Mouse (Mus musculus): ENCODE measurements at regions not wholly inside any gene's neighbourhood (a gene's known extent, or its start where the extent isn't known, plus 50 kb on each side); places are given as distances from the start of the nearest gene placed in this dataset.
"Not testable (repeated sequence)": the region's sequence is repeated elsewhere in the genome, so short reads cannot be mapped to it uniquely, and the experiment has no call there.

DNA sequence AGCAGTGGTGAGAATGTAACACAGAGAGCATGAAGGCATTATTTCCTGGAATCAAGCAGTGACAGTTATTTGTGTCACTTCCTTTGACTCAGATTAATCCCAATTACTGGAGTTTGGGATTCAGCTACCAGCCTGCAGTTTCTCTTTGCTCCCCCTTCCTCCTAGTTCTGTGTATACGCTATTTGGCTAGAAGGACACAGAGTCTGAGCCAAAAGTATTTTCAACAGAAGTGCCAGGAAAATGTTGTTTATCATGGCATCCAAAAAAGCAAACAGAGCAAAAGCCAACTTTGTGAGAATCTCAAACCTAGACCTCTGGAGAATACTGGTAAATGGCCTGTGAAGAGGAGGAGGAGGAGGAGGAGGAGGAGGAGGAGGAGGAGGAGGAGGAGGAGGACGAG is 600.4 kb downstream of the Crisp4 start:
- ATAC-seq (replicated peaks; ENCODE audit: poor library complexity): no peak

- ATAC-seq (replicated peaks; ENCODE audit: poor library complexity): no peak
These were observed 607.5 kb downstream of the Crisp4 start for GRCm38 (mm10) chr1:17538160-17538559.

DNA sequence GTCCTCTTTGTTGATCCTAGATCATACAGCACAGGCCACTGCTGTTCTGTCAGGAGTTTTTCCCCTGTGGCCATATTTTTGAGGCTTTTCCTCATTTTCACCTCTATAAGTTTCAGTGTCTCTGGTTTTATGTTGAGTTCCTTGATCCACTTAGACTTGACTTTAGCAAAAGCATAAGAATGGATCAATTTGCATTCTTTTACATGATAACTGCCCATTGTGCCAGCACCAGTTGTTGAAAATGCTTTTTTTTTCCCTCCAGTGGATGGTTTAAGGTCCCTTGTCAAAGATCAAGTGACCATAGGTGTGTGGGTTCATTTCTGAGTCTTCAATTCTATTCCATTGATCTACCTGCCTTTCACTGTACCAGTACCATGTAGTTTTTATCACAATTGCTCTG is 614.4 kb downstream of the Crisp4 start:
- not testable (repeated sequence) for ATAC-seq (replicated peaks; ENCODE audit: poor library complexity)

- no peak for ATAC-seq (replicated peaks; ENCODE audit: poor library complexity)
These were observed 625.6 kb downstream of the Crisp4 start for GRCm38 (mm10) chr1:17520118-17520517.

DNA sequence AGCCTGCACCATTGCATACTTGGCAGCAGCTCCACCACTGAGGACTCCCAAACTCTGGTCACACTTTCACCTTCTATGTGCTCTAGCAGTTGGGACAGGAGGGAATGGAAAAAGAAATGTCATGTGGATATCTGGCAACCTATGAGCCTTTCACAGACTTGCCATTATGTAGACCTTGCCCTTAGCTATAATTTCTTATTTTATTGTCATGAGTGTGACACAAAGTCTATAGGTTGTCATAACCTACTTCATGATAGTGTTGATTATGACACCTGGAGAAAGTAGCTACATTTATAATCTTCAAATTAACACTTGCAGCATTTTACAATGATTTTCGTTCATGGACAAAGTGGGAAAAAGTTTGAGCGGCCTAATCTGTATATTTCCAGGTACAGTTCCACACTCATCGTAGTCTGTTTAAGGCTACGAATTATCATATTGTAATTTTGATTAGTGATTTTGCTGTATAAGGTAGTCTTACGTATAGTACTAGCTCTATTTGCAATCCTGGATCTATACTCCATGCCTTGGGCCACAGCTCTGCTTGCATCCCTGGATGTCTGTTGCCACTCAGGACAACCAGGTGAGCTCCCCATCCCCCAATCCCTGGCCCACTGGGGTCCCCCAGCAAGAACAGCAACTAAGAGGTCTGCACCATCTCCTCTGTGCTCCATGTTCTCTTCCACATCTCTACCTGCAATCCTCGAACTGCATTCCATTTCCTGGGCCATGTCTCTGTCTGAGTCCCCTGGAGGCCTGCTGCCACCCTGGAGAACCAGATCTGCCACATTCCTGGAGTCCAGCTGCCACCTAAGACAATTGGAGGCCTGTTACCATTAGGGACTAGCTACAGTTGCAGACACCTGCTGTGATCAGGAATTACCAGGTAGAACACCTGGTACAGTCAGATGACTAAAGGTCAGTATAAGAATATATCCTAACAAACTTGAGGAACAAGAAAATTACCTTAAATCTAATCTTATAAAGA is 639.3 kb downstream of the Crisp4 start:
- no peak for ATAC-seq (replicated peaks; ENCODE audit: poor library complexity)

- no peak for ATAC-seq (replicated peaks; ENCODE audit: poor library complexity)
These were observed 652.1 kb downstream of the Crisp4 start for GRCm38 (mm10) chr1:17493596-17493995.

DNA sequence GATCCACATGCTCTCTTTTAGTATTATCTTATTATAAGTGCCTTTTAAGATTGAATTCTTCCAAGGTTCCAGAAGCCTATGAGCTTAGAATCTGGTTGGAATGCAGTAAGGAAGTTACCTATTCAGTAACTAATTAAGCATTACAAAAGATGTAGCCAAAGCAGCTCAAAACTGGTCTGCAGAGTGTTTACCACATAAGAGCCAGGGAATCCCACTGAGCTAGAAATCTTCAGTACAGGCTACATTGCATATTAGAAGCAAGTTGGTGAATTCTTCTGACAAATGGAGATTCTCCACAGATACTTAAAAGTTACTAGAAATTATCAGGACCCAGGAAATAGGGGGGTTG is 655.9 kb downstream of the Crisp4 start:
- not testable (repeated sequence) for ATAC-seq (replicated peaks; ENCODE audit: poor library complexity)

DNA sequence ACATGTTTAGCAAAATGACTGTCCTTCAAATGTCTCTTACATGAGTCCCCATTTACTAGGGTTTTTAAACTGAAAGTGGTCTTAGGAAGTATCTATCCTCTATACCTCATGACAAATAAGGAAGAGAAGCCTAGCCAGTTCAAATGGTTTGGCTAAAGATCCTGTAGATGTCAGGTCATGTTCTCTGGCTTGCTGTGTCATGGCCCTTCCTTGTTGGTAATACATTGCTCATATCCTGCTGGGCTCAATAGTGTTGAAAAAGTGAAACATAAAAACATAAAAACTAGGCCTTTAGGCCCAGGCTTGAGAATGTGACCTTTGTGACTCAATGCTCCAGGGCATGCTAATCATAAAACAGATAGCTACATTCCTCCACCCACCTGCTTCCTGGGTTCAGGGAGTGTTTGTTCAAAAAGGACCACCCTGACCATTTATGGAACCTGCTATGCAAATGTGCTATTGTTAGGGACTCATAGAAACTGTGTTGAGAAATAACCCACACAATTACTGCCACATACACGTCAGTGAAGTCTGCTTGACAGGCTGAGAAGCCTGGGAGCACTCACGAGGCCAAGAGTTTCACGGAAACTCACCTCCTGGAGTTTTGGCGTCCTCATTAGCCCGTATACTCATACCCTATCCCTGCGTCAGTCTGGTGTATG is 656.4 kb downstream of the Crisp4 start:
- 0 out of 2 replicates have a peak, but pooled peaks have one; percentile 31 for ATAC-seq (replicated peaks; ENCODE audit: poor library complexity)

- peak; percentile 84 for ATAC-seq (replicated peaks; ENCODE audit: poor library complexity)
These were observed 694.4 kb downstream of the Crisp4 start for GRCm38 (mm10) chr1:17451204-17451866.

- ATAC-seq (replicated peaks; ENCODE audit: poor library complexity): no peak
These were observed 695.0 kb downstream of the Crisp4 start for GRCm38 (mm10) chr1:17450715-17451114.

DNA sequence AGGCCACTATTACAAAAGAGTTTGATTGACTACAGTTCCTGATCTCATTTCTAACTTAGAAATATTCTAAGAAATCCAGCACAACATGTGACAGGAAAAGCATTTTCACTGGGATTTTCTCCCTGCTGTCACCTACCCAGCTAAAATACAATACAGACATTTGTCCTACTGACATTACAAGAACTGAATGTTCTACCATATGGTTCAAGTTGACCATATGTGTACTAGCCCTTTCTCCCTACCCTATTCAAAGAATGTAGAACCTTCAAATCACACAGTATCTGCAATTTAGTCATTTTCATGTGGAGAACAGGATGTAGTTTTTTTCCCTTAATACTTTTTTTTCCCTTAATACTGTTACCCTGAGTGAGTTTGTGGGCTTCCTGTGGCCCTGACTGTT is 695.4 kb downstream of the Crisp4 start:
- no peak for ATAC-seq (replicated peaks; ENCODE audit: poor library complexity)

DNA sequence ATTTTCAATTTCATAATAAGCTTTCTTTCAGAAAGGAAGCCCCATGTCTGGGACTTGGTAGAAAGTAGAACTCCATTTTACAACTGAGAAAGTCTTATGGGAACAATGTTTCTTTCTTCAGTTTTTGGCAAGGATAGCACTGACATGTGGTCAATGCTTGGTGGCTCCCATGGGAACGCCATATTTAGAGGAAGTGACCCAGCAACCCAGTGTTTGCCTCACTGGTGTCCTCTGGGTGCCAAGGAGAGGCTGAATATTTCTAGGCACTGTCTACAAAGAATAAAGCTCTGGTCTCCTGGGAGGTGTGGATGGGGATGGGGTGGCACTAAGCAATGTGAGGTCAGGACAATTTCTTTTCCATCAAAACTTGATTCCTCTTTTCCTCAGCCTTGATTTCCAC is 696.4 kb downstream of the Crisp4 start:
- 0 out of 2 replicates have a peak, but pooled peaks have one; percentile 26 for ATAC-seq (replicated peaks; ENCODE audit: poor library complexity)

DNA sequence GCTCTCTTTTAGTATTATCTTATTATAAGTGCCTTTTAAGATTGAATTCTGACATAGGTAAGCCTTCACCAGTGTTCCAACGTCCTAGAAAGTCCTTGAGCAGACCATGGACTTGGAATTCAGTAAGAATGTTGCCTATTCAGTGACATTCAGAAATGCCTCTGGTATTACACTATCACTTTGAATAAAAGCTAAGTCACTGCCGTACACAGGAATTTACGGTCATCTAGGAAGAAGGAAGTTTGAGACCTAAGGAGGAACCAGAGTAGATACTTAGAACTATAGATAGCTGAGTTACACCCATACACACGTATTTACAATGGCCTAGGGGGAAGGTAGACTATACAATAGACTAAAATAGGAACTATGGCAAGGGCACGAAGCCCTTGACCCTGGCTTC is 711.6 kb downstream of the Crisp4 start:
- not testable (repeated sequence) for ATAC-seq (replicated peaks; ENCODE audit: poor library complexity)

- ATAC-seq (replicated peaks; ENCODE audit: poor library complexity): no peak
These were observed 729.7 kb downstream of the Crisp4 start for GRCm38 (mm10) chr1:17415958-17416357.

GRCm38 (mm10) chr1:17394893-17395292 is 750.8 kb downstream of the Crisp4 start:
- no peak for ATAC-seq (replicated peaks; ENCODE audit: poor library complexity)

- ATAC-seq (replicated peaks; ENCODE audit: poor library complexity): no peak
These were observed 753.4 kb downstream of the Crisp4 start for GRCm38 (mm10) chr1:17392114-17392819.

GRCm38 (mm10) chr1:17377562-17377961 is 768.1 kb downstream of the Crisp4 start:
- ATAC-seq (replicated peaks; ENCODE audit: poor library complexity): no peak

DNA sequence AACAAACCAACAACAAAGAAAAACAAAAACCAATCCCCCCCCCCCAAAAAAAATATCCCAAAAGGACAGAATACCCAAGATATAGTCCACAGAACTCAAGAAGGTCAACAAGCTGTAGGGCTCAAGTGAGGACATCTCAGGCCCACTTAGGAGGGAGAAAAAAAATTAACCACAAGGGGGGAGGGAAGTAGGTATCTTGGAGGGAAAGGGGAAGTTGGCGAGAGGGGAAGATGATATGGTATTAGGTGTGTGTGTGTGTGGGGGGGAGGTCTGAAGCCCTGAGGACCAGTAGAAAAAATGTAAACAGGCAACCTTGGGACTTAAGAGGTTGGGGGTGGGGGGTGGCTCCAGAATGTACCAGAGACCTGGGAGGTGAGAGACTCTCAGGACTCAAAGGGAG is 797.4 kb downstream of the Crisp4 start:
- peak; percentile 68; the same call in 1 of the 2 replicates for ATAC-seq (replicated peaks; ENCODE audit: poor library complexity)

GRCm38 (mm10) chr1:17337827-17338226 is 807.9 kb downstream of the Crisp4 start:
- ATAC-seq (replicated peaks; ENCODE audit: poor library complexity): no peak

DNA sequence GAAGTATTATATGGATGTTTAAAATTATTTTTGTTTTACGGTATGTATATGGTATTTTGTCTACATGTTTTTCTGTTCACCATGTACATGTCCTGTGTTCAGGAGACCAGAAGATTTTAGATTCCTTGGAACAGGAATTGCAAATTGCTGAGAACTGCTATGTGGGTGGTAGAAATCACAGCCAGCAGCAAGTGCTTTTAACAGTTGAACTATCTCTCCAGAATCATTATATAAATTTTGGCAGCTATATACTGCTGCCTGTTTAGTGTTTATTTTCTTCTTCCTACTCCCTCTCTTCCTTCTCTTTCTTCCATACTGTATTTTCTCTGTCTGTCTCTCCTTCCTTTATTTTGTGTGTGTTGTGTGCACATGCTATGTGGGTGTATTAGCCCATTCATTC is 834.3 kb downstream of the Crisp4 start:
- not testable (repeated sequence) for ATAC-seq (replicated peaks; ENCODE audit: poor library complexity)

DNA sequence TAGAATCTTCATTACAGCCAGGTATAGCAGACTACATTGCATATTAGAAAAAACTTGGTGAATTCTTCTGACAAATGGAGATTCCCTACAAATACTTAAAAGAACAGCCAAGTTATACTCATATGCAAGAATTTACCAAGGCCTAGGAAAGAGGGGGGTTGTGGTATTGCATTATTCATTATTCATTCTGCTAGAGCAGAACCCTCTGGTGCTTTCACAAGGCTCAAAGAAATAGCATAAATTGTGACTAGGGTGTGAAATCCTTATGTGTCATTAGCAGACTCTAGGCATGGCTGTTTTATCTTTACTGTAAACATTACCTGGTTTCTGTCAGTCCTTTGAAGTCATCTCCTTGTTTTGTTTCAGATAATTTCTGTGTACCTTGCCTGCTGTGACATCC is 835.8 kb downstream of the Crisp4 start:
- not testable (repeated sequence) for ATAC-seq (replicated peaks; ENCODE audit: poor library complexity)
